Mouse (Mus musculus): ENCODE measurements around the gene Pgghg. TPM values are rescaled to one million over a fixed set of nuclear protein-coding genes. Genes with fewer than 3 reads are reported as not detected.

Gene Pgghg
- polyA plus RNA-seq, 1 experiment from 2014 or later = 20.5 TPM

DNA sequence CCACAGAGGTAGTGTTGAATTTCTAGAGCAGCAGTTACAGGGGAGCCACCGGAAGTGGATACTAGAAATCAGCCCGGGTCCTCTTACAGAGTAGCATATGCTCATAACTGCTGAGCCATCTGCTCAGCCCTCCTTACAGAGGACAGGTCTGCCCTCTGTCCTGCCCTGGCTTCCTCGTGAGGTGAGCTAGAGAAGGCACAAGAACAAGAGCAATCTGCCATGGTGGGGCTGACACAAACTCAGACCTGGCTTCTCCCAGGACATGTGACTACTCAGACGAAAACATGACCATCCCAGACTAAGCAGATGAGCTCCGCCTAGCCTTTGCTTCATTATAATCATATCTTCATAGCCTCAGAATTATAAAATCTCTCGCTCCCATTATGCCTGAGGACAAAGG lies 10.6 kb downstream of the Pgghg start:
- WGBS = 66% methylated on average over 6 of the region's 6 CpGs
- H3K4me3 ChIP-seq (ENCODE audit: low read length) = no peak overlapping the region
- H3K9me3 ChIP-seq (ENCODE audit: control insufficient read depth, low read length) = no peaks in the 10 kb centered on the region
- no peak overlapping the region for H3K9ac ChIP-seq (ENCODE audit: low read length)
- H3K27me3 ChIP-seq (ENCODE audit: control insufficient read depth, insufficient read depth, low read depth, low read length) = no peaks in the 10 kb centered on the region
- H3K36me3 ChIP-seq (ENCODE audit: control insufficient read depth, insufficient read depth, low read length) = peaks cover 19% of the 10 kb centered on the region
- no peak overlapping the region for H3K4me2 ChIP-seq (ENCODE audit: low read depth, low read length)
- ATAC-seq (ENCODE audit: low read depth) = no peak
- H3K4me1 ChIP-seq (replicated peaks; ENCODE audit: control insufficient read depth, insufficient read depth, low read length) = peaks cover 28% of the 10 kb centered on the region
- peak overlapping the region; percentile 56 for H3K27ac ChIP-seq (ENCODE audit: low read length)

DNA sequence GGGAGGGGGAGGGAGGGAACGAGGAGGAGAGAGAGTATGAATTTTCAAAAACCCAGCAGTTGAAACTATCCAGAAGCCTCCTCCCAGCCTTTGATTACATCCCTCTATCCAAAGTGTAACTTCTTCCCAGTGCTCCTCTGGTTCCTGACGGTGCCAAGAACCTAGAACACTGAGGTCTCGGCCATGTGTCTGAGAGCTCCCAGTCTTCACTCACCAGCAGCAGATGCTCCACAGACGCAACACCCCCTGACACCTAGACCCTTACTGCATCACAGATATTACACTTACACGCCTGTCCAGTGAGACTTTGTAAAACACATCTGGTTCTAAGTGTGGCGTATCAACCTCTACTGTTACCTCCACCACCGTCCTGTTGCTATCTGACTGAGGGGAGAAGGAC lies 11.2 kb downstream of the Pgghg start:
- no peak overlapping the region for H3K27ac ChIP-seq (ENCODE audit: low read length)
- H3K9ac ChIP-seq (ENCODE audit: low read length) = no peak overlapping the region
- no peak overlapping the region for H3K4me3 ChIP-seq (ENCODE audit: low read length)
- no peaks in the 10 kb centered on the region for H3K27me3 ChIP-seq (ENCODE audit: control insufficient read depth, insufficient read depth, low read depth, low read length)
- ATAC-seq (ENCODE audit: low read depth) = no peak
- peaks cover 28% of the 10 kb centered on the region for H3K4me1 ChIP-seq (replicated peaks; ENCODE audit: control insufficient read depth, insufficient read depth, low read length)
- H3K36me3 ChIP-seq (ENCODE audit: control insufficient read depth, insufficient read depth, low read length) = peaks cover 17% of the 10 kb centered on the region
- no peaks in the 10 kb centered on the region for H3K9me3 ChIP-seq (ENCODE audit: control insufficient read depth, low read length)
- WGBS = 63% methylated on average over 7 of the region's 7 CpGs
- no peak overlapping the region for H3K4me2 ChIP-seq (ENCODE audit: low read depth, low read length)

DNA sequence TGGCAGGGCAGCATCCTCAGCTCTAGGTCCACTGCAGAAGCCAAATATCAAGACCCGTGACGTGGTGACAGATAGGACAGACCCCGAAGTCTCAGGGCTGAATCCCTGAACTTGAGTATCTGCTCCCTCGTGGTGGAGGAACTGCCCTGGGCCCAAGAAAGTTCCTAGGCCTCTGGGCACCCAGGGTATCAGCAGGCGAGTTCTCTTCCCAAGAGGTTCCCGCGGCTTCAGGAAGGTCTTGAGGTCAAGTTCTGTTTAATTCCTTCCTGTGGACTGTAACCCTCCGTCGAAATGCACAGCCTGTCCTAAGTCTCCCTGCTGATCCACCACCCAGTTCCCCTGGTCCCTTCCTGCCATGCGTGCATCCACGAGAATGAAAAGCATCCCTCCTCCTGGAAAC lies 11.9 kb downstream of the Pgghg start:
- peaks cover 13% of the 10 kb centered on the region for H3K36me3 ChIP-seq (ENCODE audit: control insufficient read depth, insufficient read depth, low read length)
- H3K4me3 ChIP-seq (ENCODE audit: low read length) = no peak overlapping the region
- 64% methylated on average over 11 of the region's 11 CpGs for WGBS
- no peak overlapping the region for H3K9ac ChIP-seq (ENCODE audit: low read length)
- no peaks in the 10 kb centered on the region for H3K9me3 ChIP-seq (ENCODE audit: control insufficient read depth, low read length)
- no peak overlapping the region for H3K27ac ChIP-seq (ENCODE audit: low read length)
- no peak for ATAC-seq (ENCODE audit: low read depth)
- no peaks in the 10 kb centered on the region; the same call in 1 of the 2 replicates for H3K27me3 ChIP-seq (ENCODE audit: control insufficient read depth, insufficient read depth, low read depth, low read length)
- peak overlapping the region; percentile 73; the same call in 1 of the 2 replicates for H3K4me2 ChIP-seq (ENCODE audit: low read depth, low read length)
- H3K4me1 ChIP-seq (replicated peaks; ENCODE audit: control insufficient read depth, insufficient read depth, low read length) = peaks cover 28% of the 10 kb centered on the region

DNA sequence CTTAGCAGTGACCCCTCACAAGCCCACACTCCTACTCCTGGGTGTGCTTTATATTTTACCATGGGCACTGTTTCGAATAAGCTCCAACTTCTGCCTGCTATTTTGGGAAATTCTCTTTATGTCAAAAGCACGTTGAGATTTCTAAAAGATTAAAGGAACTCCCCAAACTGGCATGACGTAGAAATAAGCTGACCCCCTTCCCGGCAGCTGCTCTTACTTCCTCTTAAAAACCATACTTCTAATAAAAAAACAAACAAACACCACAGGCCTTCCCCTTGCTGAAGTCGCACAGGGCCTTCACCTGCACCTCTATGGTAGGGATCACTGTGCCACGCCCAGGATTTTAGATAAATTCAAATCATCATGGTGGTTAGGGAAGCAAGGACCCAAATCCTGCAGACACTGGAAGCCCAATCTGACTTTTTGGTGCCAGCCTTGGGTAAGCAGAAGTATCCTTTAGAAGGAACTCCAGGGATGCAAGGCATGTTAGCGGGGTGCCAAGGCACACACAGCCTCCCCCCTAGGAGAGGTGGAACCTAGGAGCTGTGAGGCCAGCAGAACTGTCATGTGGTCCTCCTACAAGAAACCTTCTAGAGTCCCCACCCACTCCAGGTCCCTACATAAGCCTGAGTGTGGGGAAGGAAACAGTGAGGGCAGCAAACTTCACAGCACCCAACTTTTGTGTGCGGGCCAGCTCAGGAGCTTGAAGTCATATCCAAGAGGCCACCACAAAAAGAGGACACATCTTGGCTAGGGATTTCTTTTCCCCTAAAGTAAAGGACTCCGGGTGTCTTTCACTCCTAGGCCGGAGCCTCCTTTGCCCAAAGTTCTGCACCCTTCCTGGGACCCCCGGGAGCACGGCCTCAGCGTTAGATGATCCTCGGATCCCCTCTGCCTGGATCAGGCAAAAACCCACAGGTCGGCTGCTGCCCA lies 12.9 kb downstream of the Pgghg start:
- Histone ChIP-seq H3K4me1 (replicated peaks; ENCODE audit: control insufficient read depth, insufficient read depth, low read length) (peaks cover 28% of the 10 kb centered on the region), H3K9ac (ENCODE audit: low read length) (peak overlapping the region; percentile 76), H3K9me3 (ENCODE audit: control insufficient read depth, low read length) (no peaks in the 10 kb centered on the region), H3K36me3 (ENCODE audit: control insufficient read depth, insufficient read depth, low read length) (peaks cover 5% of the 10 kb centered on the region; the same call in 1 of the 2 replicates), H3K27me3 (ENCODE audit: control insufficient read depth, insufficient read depth, low read depth, low read length) (no peaks in the 10 kb centered on the region; the same call in 1 of the 2 replicates), H3K4me3 (ENCODE audit: low read length) (peak overlapping the region; percentile 65), H3K4me2 (ENCODE audit: low read depth, low read length) (peak overlapping the region; percentile 73), H3K27ac (ENCODE audit: low read length) (peak overlapping the region; percentile 2; the same call in 1 of the 2 replicates)
- ATAC-seq (ENCODE audit: low read depth) = no peak
- 39% methylated on average over 15 of the region's 15 CpGs for WGBS

DNA sequence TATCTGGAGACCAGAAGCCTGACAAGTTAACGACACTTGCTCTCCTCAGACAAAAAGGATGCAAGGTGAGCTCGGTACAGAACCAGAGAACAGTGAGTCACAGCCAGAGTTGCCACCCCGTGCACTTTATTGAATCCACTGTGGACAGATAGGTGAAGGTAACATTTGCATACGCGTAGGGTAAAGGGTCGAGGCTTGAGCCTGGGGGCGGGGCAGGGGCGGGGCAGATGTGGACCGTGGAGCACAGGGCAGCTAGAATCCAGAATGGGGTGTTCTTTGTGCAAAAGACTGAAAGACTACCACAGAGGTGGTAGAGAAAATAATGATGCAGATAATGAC lies 13.5 kb downstream of the Pgghg start:
- no peaks in the 10 kb centered on the region for H3K9me3 ChIP-seq (ENCODE audit: control insufficient read depth, low read length)
- H3K27ac ChIP-seq (ENCODE audit: low read length) = peak overlapping the region; percentile 2; the same call in 1 of the 2 replicates
- H3K27me3 ChIP-seq (ENCODE audit: control insufficient read depth, insufficient read depth, low read depth, low read length) = no peaks in the 10 kb centered on the region; the same call in 1 of the 2 replicates
- H3K4me3 ChIP-seq (ENCODE audit: low read length) = peak overlapping the region; percentile 65
- no peak for ATAC-seq (ENCODE audit: low read depth)
- H3K9ac ChIP-seq (ENCODE audit: low read length) = peak overlapping the region; percentile 76
- H3K4me2 ChIP-seq (ENCODE audit: low read depth, low read length) = peak overlapping the region; percentile 73
- peaks cover under 1% of the 10 kb centered on the region; the same call in 1 of the 2 replicates for H3K36me3 ChIP-seq (ENCODE audit: control insufficient read depth, insufficient read depth, low read length)
- 2% methylated on average over 9 of the region's 9 CpGs for WGBS
- peaks cover 28% of the 10 kb centered on the region for H3K4me1 ChIP-seq (replicated peaks; ENCODE audit: control insufficient read depth, insufficient read depth, low read length)

DNA sequence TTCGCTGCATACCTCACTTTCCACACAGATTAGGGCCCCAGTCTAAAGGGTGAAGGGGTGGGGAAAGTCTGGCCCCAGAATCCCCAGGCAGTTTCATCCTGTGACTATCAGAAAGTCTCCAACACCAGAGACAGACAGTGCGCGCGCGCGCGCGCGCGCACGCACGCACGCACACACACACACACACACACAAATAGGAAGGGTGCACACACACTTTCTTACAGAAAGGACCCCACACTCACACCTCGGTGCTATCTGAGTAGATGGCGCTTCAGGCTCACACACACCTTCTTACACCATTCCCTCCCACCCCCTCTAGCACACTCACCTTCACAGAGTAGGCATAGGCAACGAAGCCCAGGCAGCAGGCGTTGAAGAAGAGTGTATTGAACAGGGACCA lies 14.2 kb downstream of the Pgghg start:
- H3K4me3 ChIP-seq (ENCODE audit: low read length) = peak overlapping the region; percentile 65
- peak; percentile 9; the same call in 1 of the 2 replicates for ATAC-seq (ENCODE audit: low read depth)
- WGBS = 0% methylated on average over 17 of the region's 17 CpGs
- peak overlapping the region; percentile 99 for H3K27ac ChIP-seq (ENCODE audit: low read length)
- H3K9ac ChIP-seq (ENCODE audit: low read length) = peak overlapping the region; percentile 76
- peak overlapping the region; percentile 73 for H3K4me2 ChIP-seq (ENCODE audit: low read depth, low read length)
- H3K9me3 ChIP-seq (ENCODE audit: control insufficient read depth, low read length) = no peaks in the 10 kb centered on the region
- no peaks in the 10 kb centered on the region; the same call in 1 of the 2 replicates for H3K27me3 ChIP-seq (ENCODE audit: control insufficient read depth, insufficient read depth, low read depth, low read length)
- H3K4me1 ChIP-seq (replicated peaks; ENCODE audit: control insufficient read depth, insufficient read depth, low read length) = peaks cover 26% of the 10 kb centered on the region
- no peaks in the 10 kb centered on the region for H3K36me3 ChIP-seq (ENCODE audit: control insufficient read depth, insufficient read depth, low read length)

DNA sequence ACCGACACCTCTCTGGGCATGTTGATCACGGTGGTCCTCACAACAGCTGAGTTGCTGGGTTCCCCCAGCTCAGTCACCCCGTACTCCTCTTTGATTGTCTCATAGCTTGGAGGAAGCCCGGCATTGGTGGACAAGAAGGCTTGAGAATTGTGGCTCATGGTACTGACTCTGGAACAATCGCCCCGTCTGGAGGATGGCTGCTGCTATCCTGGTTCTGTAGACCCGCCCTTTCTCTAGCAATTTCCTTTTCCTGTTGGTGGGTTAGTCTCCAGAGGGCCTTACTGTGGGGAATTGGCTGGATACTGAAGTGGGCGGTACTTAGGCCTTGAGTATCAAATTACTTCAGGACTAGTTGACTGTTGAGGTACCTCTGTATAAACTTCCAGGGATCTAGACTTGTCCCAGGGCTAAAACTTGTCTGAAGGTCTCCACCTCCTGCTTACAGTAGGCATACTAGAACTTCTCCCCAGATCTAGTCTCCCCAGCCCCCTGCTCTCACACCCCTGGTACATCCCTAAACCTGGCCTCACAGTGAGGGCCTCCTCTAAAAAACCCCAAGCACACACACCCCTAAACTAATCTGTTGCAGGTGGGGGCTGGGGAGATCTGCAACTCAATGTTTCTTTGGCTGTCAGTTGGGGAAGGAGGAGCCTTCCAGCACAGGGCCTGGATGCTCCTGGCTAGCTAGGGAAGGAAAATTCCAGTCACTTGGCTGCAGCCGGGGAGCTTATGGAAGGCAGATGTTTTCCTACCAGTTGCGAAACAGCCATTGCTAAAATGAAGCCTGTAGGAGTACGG lies 14.8 kb downstream of the Pgghg start, which contains the start of the genes Gm45717 and Ifitm2:
TSS of gene Gm45717 (minus strand) at position 180 of the 798 bp plus-strand sequence.
TSS of gene Ifitm2 (minus strand) at position 230 of the 798 bp plus-strand sequence.
- no peaks in the 10 kb centered on the region for H3K36me3 ChIP-seq (ENCODE audit: control insufficient read depth, insufficient read depth, low read length)
- peak within 1 kb of the TSS; percentile 76 for H3K9ac ChIP-seq (ENCODE audit: low read length)
- H3K4me1 ChIP-seq (replicated peaks; ENCODE audit: control insufficient read depth, insufficient read depth, low read length) = peaks cover 20% of the 10 kb centered on the region
- H3K4me3 ChIP-seq (ENCODE audit: low read length) = peak within 1 kb of the TSS; percentile 65
- WGBS = 5% methylated on average over 11 of the region's 11 CpGs
- peak; percentile 92 for ATAC-seq (ENCODE audit: low read depth)
- no peaks in the 10 kb centered on the region for H3K9me3 ChIP-seq (ENCODE audit: control insufficient read depth, low read length)
- no peaks in the 10 kb centered on the region; the same call in 1 of the 2 replicates for H3K27me3 ChIP-seq (ENCODE audit: control insufficient read depth, insufficient read depth, low read depth, low read length)
- H3K4me2 ChIP-seq (ENCODE audit: low read depth, low read length) = peak within 1 kb of the TSS; percentile 73
- H3K27ac ChIP-seq (ENCODE audit: low read length) = peak within 1 kb of the TSS; percentile 99

DNA sequence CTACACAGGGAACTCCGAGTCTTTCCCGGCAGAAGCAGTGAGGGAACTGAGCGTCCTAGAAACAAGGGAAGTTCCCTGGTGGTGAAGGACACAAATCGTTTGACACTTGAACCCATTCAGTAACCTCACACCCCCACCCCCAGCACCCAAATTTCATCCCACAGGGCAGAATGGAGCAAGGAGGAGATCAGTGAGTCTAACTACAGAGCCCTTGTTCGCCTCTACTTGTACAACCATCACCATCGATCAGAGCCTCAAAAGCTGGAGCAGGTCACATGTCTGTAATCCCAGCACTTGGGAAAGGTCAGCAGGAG lies 15.3 kb downstream of the Pgghg start:
- Histone ChIP-seq H3K4me3 (ENCODE audit: low read length) (no peak overlapping the region), H3K27me3 (ENCODE audit: control insufficient read depth, insufficient read depth, low read depth, low read length) (no peaks in the 10 kb centered on the region; the same call in 1 of the 2 replicates), H3K4me1 (replicated peaks; ENCODE audit: control insufficient read depth, insufficient read depth, low read length) (peaks cover 16% of the 10 kb centered on the region), H3K9me3 (ENCODE audit: control insufficient read depth, low read length) (no peaks in the 10 kb centered on the region), H3K4me2 (ENCODE audit: low read depth, low read length) (peak overlapping the region; percentile 73; the same call in 1 of the 2 replicates), H3K36me3 (ENCODE audit: control insufficient read depth, insufficient read depth, low read length) (no peaks in the 10 kb centered on the region), H3K27ac (ENCODE audit: low read length) (peak overlapping the region; percentile 99), H3K9ac (ENCODE audit: low read length) (peak overlapping the region; percentile 40)
- ATAC-seq (ENCODE audit: low read depth) = no peak; the same call in 1 of the 2 replicates
- WGBS = 25% methylated on average over 6 of the region's 6 CpGs
